Mouse (Mus musculus) limb, embryonic 10.5 days (tissue): ENCODE data around the gene Exog. TPM values are rescaled to one million over a fixed set of nuclear protein-coding genes. Genes with fewer than 3 reads are reported as not detected.
A peak's percentile ranks its signal among the peaks of the same experiment; 100 is the strongest.

Experiments used
- DNase-seq: peaks from one replicate; pipeline ENCODE4 v3.0.0-alpha.2; 2017; ENCODE audit warnings: low spot score
- H3K27ac ChIP-seq: fragments of 300-500 bp; sonication (generic); 2 replicates; pipeline ENCODE4 v1.5.1; 2016; ENCODE audit warnings: mild to moderate bottlenecking
- H3K27me3 ChIP-seq: fragments of 300-500 bp; sonication (generic); 2 replicates; pipeline ENCODE4 v1.6.1; 2016; ENCODE audit warnings: low read depth, mild to moderate bottlenecking; ENCODE audit not compliant: poor library complexity, severe bottlenecking
- H3K36me3 ChIP-seq: fragments of 300-500 bp; sonication (generic); 2 replicates; pipeline ENCODE4 v1.6.1; 2016; ENCODE audit warnings: mild to moderate bottlenecking, moderate library complexity
- H3K4me1 ChIP-seq: fragments of 300-500 bp; sonication (generic); 2 replicates; pipeline ENCODE4 v1.6.1; 2016
- H3K4me3 ChIP-seq: fragments of 300-500 bp; sonication (generic); 2 replicates; pipeline ENCODE4 v1.5.1; 2016; ENCODE audit warnings: mild to moderate bottlenecking, moderate library complexity
- H3K9me3 ChIP-seq: fragments of 300-500 bp; sonication (generic); replicated peaks from 2 replicates; pipeline ENCODE4 v1.6.1; 2016; ENCODE audit warnings: mild to moderate bottlenecking
- WGBS: fragments of 180-500 bp; shearing (Covaris S2); methylation state at CpG from one replicate; pipeline ENCODE4 v1.1.7; 2016; 5-methylcytosine and 5-hydroxymethylcytosine counted together
- polyA plus RNA-seq: library from polyadenylated mRNA; unstranded; fragments of >200 nt; fragmentation: Nextera tagmentation; extraction: Ambion mirVana; gene quantifications from 2 replicates; pipeline ENCODE4 v1.2.1, GENCODE M21; 2016

Exog gene
- polyA plus RNA-seq, 1 experiment from 2014 or later: 44.6 TPM

GRCm38 (mm10) chr9:119469691-119470353 lies 25.1 kb downstream of the Exog start:
- H3K4me3 ChIP-seq: no peak overlapping the region
- peaks cover 46% of the 10 kb centered on the region for H3K36me3 ChIP-seq
- H3K27me3 ChIP-seq: no peaks in the 10 kb centered on the region
- no peak for DNase-seq
- H3K27ac ChIP-seq: no peak overlapping the region
- no peaks in the 10 kb centered on the region for H3K9me3 ChIP-seq
- WGBS: 73% methylated on average over 7 of the region's 8 CpGs
- H3K4me1 ChIP-seq: peaks cover 7% of the 10 kb centered on the region

- Histone ChIP-seq H3K27me3 (no peaks in the 10 kb centered on the region), H3K4me1 (peaks cover 20% of the 10 kb centered on the region), H3K36me3 (peaks cover 21% of the 10 kb centered on the region), H3K4me3 (no peak overlapping the region), H3K9me3 (no peaks in the 10 kb centered on the region), H3K27ac (no peak overlapping the region)
- 87% methylated on average over 11 of the region's 11 CpGs for WGBS
- DNase-seq: no peak
Observed at GRCm38 (mm10) chr9:119472412-119472918, 27.7 kb downstream of the Exog start.

GRCm38 (mm10) chr9:119473011-119473410 lies 28.3 kb downstream of the Exog start:
- no peak overlapping the region for H3K4me3 ChIP-seq
- H3K27ac ChIP-seq: no peak overlapping the region
- H3K36me3 ChIP-seq: peaks cover 16% of the 10 kb centered on the region
- no peaks in the 10 kb centered on the region for H3K9me3 ChIP-seq
- H3K27me3 ChIP-seq: no peaks in the 10 kb centered on the region
- WGBS: 92% methylated on average over 1 of the region's 1 CpGs
- DNase-seq: no peak
- H3K4me1 ChIP-seq: peaks cover 24% of the 10 kb centered on the region

- Histone ChIP-seq H3K36me3 (peaks cover 12% of the 10 kb centered on the region; the same call in 1 of the 2 replicates), H3K9me3 (no peaks in the 10 kb centered on the region), H3K4me1 (peaks cover 31% of the 10 kb centered on the region), H3K27me3 (no peaks in the 10 kb centered on the region), H3K27ac (no peak overlapping the region), H3K4me3 (no peak overlapping the region)
- no peak for DNase-seq
- 89% methylated on average over 9 of the region's 9 CpGs for WGBS
Observed at GRCm38 (mm10) chr9:119473608-119474164, 28.9 kb downstream of the Exog start.

GRCm38 (mm10) chr9:119474717-119475611 lies 30.2 kb downstream of the Exog start:
- H3K9me3 ChIP-seq: no peaks in the 10 kb centered on the region
- H3K27me3 ChIP-seq: no peaks in the 10 kb centered on the region
- no peak overlapping the region for H3K27ac ChIP-seq
- DNase-seq: no peak
- H3K4me3 ChIP-seq: no peak overlapping the region
- 46% methylated on average over 15 of the region's 15 CpGs for WGBS
- peaks cover 4% of the 10 kb centered on the region; the same call in 1 of the 2 replicates for H3K36me3 ChIP-seq
- H3K4me1 ChIP-seq: peaks cover 40% of the 10 kb centered on the region

- no peak for DNase-seq
- Histone ChIP-seq H3K4me1 (peaks cover 40% of the 10 kb centered on the region), H3K4me3 (no peak overlapping the region), H3K9me3 (no peaks in the 10 kb centered on the region), H3K27ac (peak overlapping the region; percentile 68), H3K36me3 (no peaks in the 10 kb centered on the region), H3K27me3 (no peaks in the 10 kb centered on the region)
- 36% methylated on average over 6 of the region's 6 CpGs for WGBS
Observed at GRCm38 (mm10) chr9:119477754-119478153, 33.0 kb downstream of the Exog start.

GRCm38 (mm10) chr9:119478345-119478744 lies 33.6 kb downstream of the Exog start:
- no peaks in the 10 kb centered on the region for H3K9me3 ChIP-seq
- peaks cover 40% of the 10 kb centered on the region for H3K4me1 ChIP-seq
- WGBS: 82% methylated on average over 11 of the region's 11 CpGs
- DNase-seq: no peak
- H3K36me3 ChIP-seq: no peaks in the 10 kb centered on the region
- H3K4me3 ChIP-seq: no peak overlapping the region
- peak overlapping the region; percentile 68; the same call in 1 of the 2 replicates for H3K27ac ChIP-seq
- H3K27me3 ChIP-seq: no peaks in the 10 kb centered on the region

- Histone ChIP-seq H3K9me3 (no peaks in the 10 kb centered on the region), H3K27me3 (no peaks in the 10 kb centered on the region), H3K4me3 (no peak overlapping the region), H3K27ac (no peak overlapping the region; the same call in 1 of the 2 replicates), H3K4me1 (peaks cover 49% of the 10 kb centered on the region), H3K36me3 (no peaks in the 10 kb centered on the region)
- WGBS: 42% methylated on average over 8 of the region's 8 CpGs
- DNase-seq: no peak
Observed at GRCm38 (mm10) chr9:119479297-119479696, 34.6 kb downstream of the Exog start.

- no peaks in the 10 kb centered on the region for H3K36me3 ChIP-seq
- no peaks in the 10 kb centered on the region for H3K9me3 ChIP-seq
- no peak for DNase-seq
- peaks cover 41% of the 10 kb centered on the region for H3K4me1 ChIP-seq
- WGBS: 82% methylated on average over 4 of the region's 4 CpGs
- H3K4me3 ChIP-seq: no peak overlapping the region
- H3K27me3 ChIP-seq: no peaks in the 10 kb centered on the region
- H3K27ac ChIP-seq: no peak overlapping the region
Observed at GRCm38 (mm10) chr9:119481612-119482011, 36.9 kb downstream of the Exog start.

- Histone ChIP-seq H3K4me3 (no peak overlapping the region), H3K9me3 (no peaks in the 10 kb centered on the region), H3K27ac (0 out of 2 replicates have a peak overlapping the region, but pooled peaks have one; percentile 15), H3K27me3 (no peaks in the 10 kb centered on the region), H3K4me1 (peaks cover 24% of the 10 kb centered on the region), H3K36me3 (no peaks in the 10 kb centered on the region)
- 48% methylated on average over 23 of the region's 23 CpGs for WGBS
- no peak for DNase-seq
Observed at GRCm38 (mm10) chr9:119483554-119484353, 39.0 kb downstream of the Exog start.

GRCm38 (mm10) chr9:119484420-119484819 lies 39.7 kb downstream of the Exog start:
- H3K4me3 ChIP-seq: no peak overlapping the region
- 0 out of 2 replicates have a peak overlapping the region, but pooled peaks have one; percentile 15 for H3K27ac ChIP-seq
- 59% methylated on average over 9 of the region's 9 CpGs for WGBS

GRCm38 (mm10) chr9:119484868-119485267 lies 40.1 kb downstream of the Exog start:
- Histone ChIP-seq H3K9me3 (no peaks in the 10 kb centered on the region), H3K27ac (no peak overlapping the region), H3K4me3 (no peak overlapping the region), H3K27me3 (no peaks in the 10 kb centered on the region), H3K4me1 (peaks cover 14% of the 10 kb centered on the region; the same call in 1 of the 2 replicates), H3K36me3 (no peaks in the 10 kb centered on the region)
- 86% methylated on average over 13 of the region's 13 CpGs for WGBS
- no peak for DNase-seq

More at GRCm38 (mm10) chr9:119484420-119484819, 39.7 kb downstream of the Exog start:
- Histone ChIP-seq H3K27me3 (no peaks in the 10 kb centered on the region), H3K4me1 (peaks cover 18% of the 10 kb centered on the region), H3K9me3 (no peaks in the 10 kb centered on the region), H3K36me3 (no peaks in the 10 kb centered on the region)
- no peak for DNase-seq
